Mouse (Mus musculus) heart, embryonic 16.5 days (tissue): ENCODE results near the gene Pold4. TPM values are rescaled to one million over a fixed set of nuclear protein-coding genes. Genes with fewer than 3 reads are reported as not detected.

Source experiments
- ATAC-seq: fragments of 200-750 bp; cut with Nextera tagmentation; replicated peaks from 2 replicates; pipeline ENCODE4 v1.8.0; 2017; ENCODE audit warnings: moderate number of reproducible peaks; ENCODE audit not compliant: insufficient read depth, low FRiP score; ENCODE audit errors: extremely low read depth
- H3K27ac ChIP-seq: fragments of 300-500 bp; sonication (generic); 2 replicates; pipeline ENCODE4 v1.5.1; 2014; ENCODE audit warnings: mild to moderate bottlenecking, low read length, control low read depth, moderate library complexity
- H3K27me3 ChIP-seq: fragments of 300-500 bp; sonication (generic); 2 replicates; pipeline ENCODE4 v1.6.1; 2014; ENCODE audit warnings: low read length, mixed read lengths; ENCODE audit not compliant: control insufficient read depth, insufficient read depth
- H3K36me3 ChIP-seq: fragments of 300-500 bp; sonication (generic); 2 replicates; pipeline ENCODE4 v1.6.1; 2014; ENCODE audit not compliant: control insufficient read depth, insufficient read depth
- H3K4me1 ChIP-seq: fragments of 300-500 bp; sonication (generic); 2 replicates; pipeline ENCODE4 v1.6.1; 2014; ENCODE audit warnings: low read length, mixed read lengths; ENCODE audit not compliant: control insufficient read depth, insufficient read depth
- H3K4me2 ChIP-seq: fragments of 300-500 bp; sonication (generic); 2 replicates; pipeline ENCODE4 v1.6.1; 2014; ENCODE audit warnings: low read depth, mild to moderate bottlenecking, control low read depth, low read length
- H3K4me3 ChIP-seq: fragments of 300-500 bp; sonication (generic); 2 replicates; pipeline ENCODE4 v1.5.1; 2014; ENCODE audit warnings: mild to moderate bottlenecking, control low read depth, low read length
- H3K9ac ChIP-seq: fragments of 300-500 bp; sonication (generic); 2 replicates; pipeline ENCODE4 v1.6.1; 2014; ENCODE audit warnings: low read length, control low read depth
- H3K9me3 ChIP-seq: fragments of 300-500 bp; sonication (generic); replicated peaks from 2 replicates; pipeline ENCODE4 v1.6.1; 2016; ENCODE audit warnings: low read length; ENCODE audit not compliant: control insufficient read depth
- WGBS: fragments of 180-500 bp; shearing (Covaris S2); extraction: QIAGEN DNeasy Blood & Tissue Kit; methylation state at CpG from one replicate; pipeline ENCODE4 v1.1.7; 2014; 5-methylcytosine and 5-hydroxymethylcytosine counted together
- polyA plus RNA-seq: library from polyadenylated mRNA; unstranded; fragments of >200 nt; fragmentation: Nextera tagmentation; extraction: Ambion mirVana; gene quantifications from 2 replicates; pipeline ENCODE4 v1.2.1, GENCODE M21; 2015

The Pold4 gene
- polyA plus RNA-seq, 1 experiment from 2014 or later = 22.6 TPM

DNA sequence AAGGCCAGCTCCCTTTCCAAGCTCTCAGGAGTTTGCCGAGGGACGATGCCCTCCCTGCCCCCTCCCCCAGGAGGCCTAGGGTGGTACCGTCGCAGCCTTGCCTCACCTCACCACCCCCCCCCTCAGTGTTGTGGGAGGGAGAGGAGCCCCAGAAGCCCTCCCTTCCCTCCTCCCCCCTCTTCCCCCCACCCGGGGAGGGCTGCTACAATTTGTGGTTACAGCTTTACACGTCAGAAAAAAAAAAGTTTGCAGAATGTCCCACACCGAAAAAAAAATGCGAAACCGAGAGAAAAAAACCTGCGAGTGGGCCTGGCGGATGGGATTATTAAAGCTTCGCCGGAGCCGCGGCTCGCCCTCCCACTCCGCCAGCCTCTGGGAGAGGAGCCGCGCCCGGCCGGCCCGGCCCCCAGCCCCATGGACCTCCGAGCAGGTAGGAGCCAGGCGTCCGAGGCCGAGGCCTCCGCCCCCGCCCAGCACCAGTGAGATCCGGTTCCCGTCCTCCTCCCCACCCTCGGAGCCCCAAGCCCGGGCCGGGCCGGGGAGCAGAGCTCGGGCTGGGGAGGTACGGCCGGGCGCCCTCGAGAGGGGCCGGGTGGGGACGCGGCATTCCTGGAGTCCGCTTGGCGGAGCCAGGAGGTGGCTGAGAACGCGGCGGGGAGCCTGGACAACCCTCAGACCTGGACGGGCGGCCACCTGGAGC, 17.5 kb upstream of the Pold4 start, which contains the start of the genes Clcf1 and AC109138.7:
Gene Clcf1 (plus strand): TSS at position 168 of the 700 bp plus-strand sequence.
Gene AC109138.7 (plus strand): TSS at position 287 of the 700 bp plus-strand sequence.
- ATAC-seq = peak; percentile 45
- peaks cover 19% of the 10 kb centered on the region for H3K4me1 ChIP-seq
- no peaks in the 10 kb centered on the region for H3K9me3 ChIP-seq
- peak within 1 kb of the TSS; percentile 99 for H3K4me2 ChIP-seq
- peaks cover 41% of the 10 kb centered on the region for H3K27me3 ChIP-seq
- H3K9ac ChIP-seq = peak within 1 kb of the TSS; percentile 84
- no peaks in the 10 kb centered on the region for H3K36me3 ChIP-seq
- H3K27ac ChIP-seq = peak within 1 kb of the TSS; percentile 61
- under 1% methylated on average over 47 of the region's 49 CpGs for WGBS
- peak within 1 kb of the TSS; percentile 73 for H3K4me3 ChIP-seq

DNA sequence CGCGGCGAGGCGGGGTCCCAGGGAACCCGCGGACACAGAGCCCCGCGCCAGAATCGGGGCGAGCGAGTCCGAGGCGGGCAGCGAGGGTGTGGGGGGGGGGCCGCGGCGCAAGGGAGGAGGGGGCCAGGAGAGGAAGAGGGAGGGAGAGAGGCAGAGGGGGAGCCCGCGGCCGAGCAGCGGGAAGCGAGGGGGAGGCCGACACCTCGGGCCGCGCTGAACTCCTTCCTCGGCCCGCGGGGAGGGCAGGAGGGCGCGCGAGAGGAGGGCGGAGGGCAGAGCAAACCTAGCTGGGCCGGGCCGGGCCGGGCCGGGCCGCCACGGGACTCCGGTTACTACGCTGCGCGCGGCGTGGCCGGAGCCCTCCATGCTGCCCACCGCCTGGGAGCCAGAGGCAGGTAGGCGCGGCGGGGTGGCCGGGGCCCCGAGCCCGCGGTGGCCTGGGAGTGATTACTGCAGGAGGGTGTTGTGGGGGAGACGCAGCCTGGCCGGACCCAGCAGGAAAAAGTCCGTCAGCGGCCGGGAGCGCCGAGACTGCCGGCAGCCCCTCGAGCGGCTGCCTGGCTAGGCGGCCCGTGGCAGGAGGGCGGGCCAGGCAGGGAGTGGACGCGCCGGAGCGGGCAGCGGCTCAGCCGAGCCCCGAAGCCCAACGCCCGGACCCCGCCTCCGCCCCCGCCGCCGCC, 16.8 kb upstream of the Pold4 start:
- H3K9ac ChIP-seq = peak overlapping the region; percentile 84
- H3K4me3 ChIP-seq = peak overlapping the region; percentile 73
- H3K4me2 ChIP-seq = peak overlapping the region; percentile 99
- peak overlapping the region; percentile 61 for H3K27ac ChIP-seq
- H3K4me1 ChIP-seq = peaks cover 19% of the 10 kb centered on the region
- 0% methylated on average over 69 of the region's 81 CpGs for WGBS
- peak; percentile 38 for ATAC-seq
- H3K36me3 ChIP-seq = no peaks in the 10 kb centered on the region
- peaks cover 39% of the 10 kb centered on the region for H3K27me3 ChIP-seq
- H3K9me3 ChIP-seq = no peaks in the 10 kb centered on the region

DNA sequence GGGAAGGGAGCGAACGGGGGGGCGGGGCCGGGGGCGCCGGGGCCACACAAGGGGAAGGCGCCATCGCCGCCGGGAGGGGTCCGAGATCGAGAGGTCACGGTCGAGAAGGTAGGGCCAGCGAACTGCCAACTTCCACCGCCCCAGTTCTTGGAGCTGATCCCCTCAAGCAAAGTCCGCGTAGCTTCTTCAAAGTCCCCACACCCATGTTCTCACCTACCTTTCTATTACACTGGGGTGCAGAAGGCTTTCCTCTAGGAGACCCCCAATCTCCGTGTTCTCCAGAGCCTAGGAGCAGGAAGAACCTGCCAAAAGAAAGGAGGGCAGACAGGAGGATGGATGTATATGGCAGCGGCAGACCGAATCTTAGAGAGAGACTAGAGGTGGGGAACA, 16.3 kb upstream of the Pold4 start:
- H3K4me1 ChIP-seq = peaks cover 25% of the 10 kb centered on the region

DNA sequence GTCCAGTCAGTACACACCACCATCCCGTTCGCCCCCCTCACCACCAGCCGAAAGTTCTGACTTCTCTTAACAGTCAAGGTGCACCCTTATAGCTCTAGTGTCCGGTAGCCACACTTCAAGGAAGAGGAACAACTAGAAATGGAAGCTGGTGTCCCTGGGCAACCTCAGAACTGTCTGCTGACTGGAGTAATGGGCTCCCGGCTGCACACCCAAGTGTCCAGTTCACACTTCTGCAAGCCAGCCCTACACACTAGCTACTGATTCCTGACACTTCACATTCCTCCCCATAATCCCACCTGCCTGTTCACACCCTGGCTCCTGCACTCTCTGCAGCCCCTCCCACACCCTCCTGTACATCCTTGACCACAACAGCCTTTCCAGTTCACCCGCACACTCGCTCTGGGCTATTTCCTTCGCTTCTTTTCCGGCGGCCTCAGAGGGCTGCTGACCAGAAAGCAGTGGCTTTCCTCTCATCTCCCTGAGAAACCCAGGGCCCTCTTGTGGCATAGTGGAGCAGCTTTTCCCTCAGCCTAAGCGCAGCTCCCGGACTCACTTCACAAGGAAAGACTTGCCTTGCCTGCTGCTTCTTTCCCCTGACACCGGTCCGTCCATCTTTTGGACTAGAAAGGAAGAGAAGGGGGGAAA, 15.5 kb upstream of the Pold4 start:
- no peaks in the 10 kb centered on the region for H3K36me3 ChIP-seq
- peak overlapping the region; percentile 48 for H3K4me2 ChIP-seq
- 0 out of 2 replicates have a peak overlapping the region, but pooled peaks have one; percentile 25 for H3K27ac ChIP-seq
- H3K9ac ChIP-seq = no peak overlapping the region
- no peak overlapping the region for H3K4me3 ChIP-seq
- H3K9me3 ChIP-seq = no peaks in the 10 kb centered on the region
- no peak; the same call in 1 of the 2 replicates for ATAC-seq
- peaks cover 32% of the 10 kb centered on the region for H3K4me1 ChIP-seq
- 17% methylated on average over 14 of the region's 14 CpGs for WGBS
- H3K27me3 ChIP-seq = peaks cover 34% of the 10 kb centered on the region

More for the DNA sequence above, 16.3 kb upstream of the Pold4 start:
- Histone ChIP-seq H3K4me3 (peak overlapping the region; percentile 73), H3K9me3 (no peaks in the 10 kb centered on the region), H3K9ac (peak overlapping the region; percentile 84), H3K4me2 (peak overlapping the region; percentile 99), H3K36me3 (no peaks in the 10 kb centered on the region), H3K27me3 (peaks cover 38% of the 10 kb centered on the region), H3K27ac (peak overlapping the region; percentile 61)
- ATAC-seq = no peak
- 3% methylated on average over 16 of the region's 21 CpGs for WGBS

DNA sequence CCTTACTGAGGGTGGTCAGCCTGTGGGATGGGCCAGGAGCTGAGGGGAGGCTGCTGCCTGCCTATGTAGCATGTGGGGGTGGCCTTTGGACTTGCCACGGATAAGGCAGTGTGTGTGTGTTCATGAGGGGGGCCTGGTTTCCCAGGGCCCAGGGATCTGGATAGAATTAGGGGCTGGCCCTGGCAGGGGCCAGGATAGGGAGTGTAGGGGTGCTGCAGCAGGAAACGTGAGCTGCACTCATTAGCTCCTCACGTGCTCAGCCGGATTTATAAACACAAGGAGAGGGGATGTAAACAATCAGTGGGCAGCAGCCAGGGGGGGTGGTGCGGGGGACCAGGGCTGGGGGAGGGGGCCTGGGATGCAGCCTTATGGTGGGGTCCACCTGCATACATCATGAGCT, 14.6 kb upstream of the Pold4 start:
- no peak for ATAC-seq
- H3K27me3 ChIP-seq = peaks cover 29% of the 10 kb centered on the region
- no peaks in the 10 kb centered on the region for H3K36me3 ChIP-seq
- H3K4me1 ChIP-seq = peaks cover 34% of the 10 kb centered on the region
- no peak overlapping the region for H3K4me3 ChIP-seq
- no peak overlapping the region for H3K9ac ChIP-seq
- WGBS = 23% methylated on average over 5 of the region's 5 CpGs
- H3K9me3 ChIP-seq = no peaks in the 10 kb centered on the region
- no peak overlapping the region for H3K27ac ChIP-seq
- no peak overlapping the region for H3K4me2 ChIP-seq

DNA sequence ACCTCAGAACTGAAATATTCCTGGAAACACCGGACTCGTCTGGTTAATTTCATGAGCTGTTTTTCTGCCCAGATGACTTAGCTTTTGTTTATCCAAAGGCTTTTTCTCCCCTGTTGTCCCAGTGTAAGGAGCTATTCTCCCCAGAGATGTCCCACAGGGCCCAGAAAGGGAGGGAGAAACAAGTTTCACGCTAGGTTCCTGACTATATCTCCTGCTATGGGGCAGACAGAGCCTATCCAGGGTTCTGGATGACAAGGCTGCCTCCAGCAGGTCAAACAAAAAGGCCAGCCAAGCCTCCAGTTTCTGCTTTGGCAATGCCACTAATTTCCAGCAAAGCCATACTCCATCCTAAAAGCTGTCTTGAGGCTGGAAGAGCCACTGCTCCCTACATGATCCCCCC, 13.8 kb upstream of the Pold4 start:
- WGBS = 49% methylated on average over 3 of the region's 3 CpGs
- peaks cover 28% of the 10 kb centered on the region for H3K27me3 ChIP-seq
- no peak overlapping the region for H3K4me2 ChIP-seq
- no peak for ATAC-seq
- no peaks in the 10 kb centered on the region for H3K9me3 ChIP-seq
- peaks cover 33% of the 10 kb centered on the region for H3K4me1 ChIP-seq
- H3K27ac ChIP-seq = no peak overlapping the region
- no peaks in the 10 kb centered on the region for H3K36me3 ChIP-seq
- no peak overlapping the region for H3K4me3 ChIP-seq
- H3K9ac ChIP-seq = no peak overlapping the region

DNA sequence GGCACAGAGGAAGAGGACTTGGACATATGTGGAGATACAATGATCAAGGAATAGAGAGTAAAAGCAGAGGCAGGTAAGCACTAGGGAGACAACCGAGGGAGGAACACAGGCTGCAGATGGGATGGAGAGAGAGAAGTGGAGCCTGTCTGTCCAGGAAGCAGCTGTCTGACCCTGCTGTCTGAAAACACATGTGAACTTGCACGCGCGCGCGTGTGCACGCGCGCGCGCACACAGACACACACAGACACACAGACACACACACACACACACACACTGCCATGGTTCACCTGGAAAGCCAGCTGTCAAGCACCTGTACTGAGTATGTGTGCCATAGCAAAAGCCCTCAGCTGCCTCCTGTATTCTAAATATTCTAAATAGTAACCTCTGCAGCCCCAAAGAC, 13.4 kb upstream of the Pold4 start:
- ATAC-seq = no peak
- Histone ChIP-seq H3K9ac (no peak overlapping the region), H3K9me3 (no peaks in the 10 kb centered on the region), H3K27ac (no peak overlapping the region), H3K36me3 (no peaks in the 10 kb centered on the region), H3K27me3 (peaks cover 23% of the 10 kb centered on the region), H3K4me3 (no peak overlapping the region), H3K4me2 (no peak overlapping the region), H3K4me1 (peaks cover 30% of the 10 kb centered on the region)
- WGBS = 77% methylated on average over 11 of the region's 11 CpGs

DNA sequence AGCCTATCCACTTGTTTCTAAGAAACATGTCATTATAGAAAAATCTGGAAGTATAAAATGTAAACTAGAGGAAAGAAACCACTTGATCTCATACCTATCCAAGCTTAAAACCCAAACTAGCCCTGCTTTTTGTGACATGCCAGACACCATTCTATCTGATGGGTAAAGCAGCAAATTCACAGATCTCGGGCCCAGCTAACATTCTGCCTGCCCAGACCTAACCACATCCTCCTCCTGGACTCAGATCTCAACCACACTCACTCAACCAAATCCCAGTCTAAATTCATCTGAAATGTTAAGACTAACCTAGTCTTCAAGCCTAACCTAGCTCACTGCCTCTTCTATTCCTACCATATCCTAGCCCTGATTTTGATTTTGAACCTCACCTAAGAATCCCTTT, 12.9 kb upstream of the Pold4 start:
- H3K4me3 ChIP-seq = no peak overlapping the region
- peaks cover 25% of the 10 kb centered on the region for H3K4me1 ChIP-seq
- 76% methylated on average over 1 of the region's 1 CpGs for WGBS

DNA sequence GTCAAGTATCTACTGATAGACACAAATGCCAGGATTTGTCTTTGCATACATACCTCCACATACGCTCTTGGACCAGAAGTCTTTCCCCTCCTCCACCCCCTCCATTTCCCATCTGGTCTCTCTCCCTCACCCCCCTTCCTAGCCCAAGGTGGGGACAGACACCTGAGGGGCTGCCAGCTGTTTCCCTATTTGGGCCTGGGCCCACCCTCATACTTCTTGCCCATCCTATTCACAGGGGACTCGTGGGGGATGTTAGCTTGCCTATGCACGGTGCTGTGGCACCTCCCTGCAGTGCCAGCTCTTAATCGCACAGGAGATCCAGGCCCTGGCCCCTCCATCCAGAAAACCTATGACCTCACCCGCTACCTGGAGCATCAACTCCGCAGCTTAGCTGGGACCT, 11.8 kb upstream of the Pold4 start:
- H3K9ac ChIP-seq = no peak overlapping the region
- H3K27me3 ChIP-seq = peaks cover 17% of the 10 kb centered on the region
- H3K4me1 ChIP-seq = peaks cover 22% of the 10 kb centered on the region

More for the DNA sequence above, 12.9 kb upstream of the Pold4 start:
- H3K27me3 ChIP-seq = peaks cover 20% of the 10 kb centered on the region
- no peak overlapping the region for H3K4me2 ChIP-seq
- no peak for ATAC-seq
- no peaks in the 10 kb centered on the region for H3K36me3 ChIP-seq
- H3K9ac ChIP-seq = no peak overlapping the region
- H3K27ac ChIP-seq = no peak overlapping the region
- H3K9me3 ChIP-seq = no peaks in the 10 kb centered on the region

More for the DNA sequence above, 11.8 kb upstream of the Pold4 start:
- Histone ChIP-seq H3K36me3 (no peaks in the 10 kb centered on the region), H3K4me3 (no peak overlapping the region), H3K9me3 (no peaks in the 10 kb centered on the region), H3K27ac (no peak overlapping the region), H3K4me2 (no peak overlapping the region)
- 74% methylated on average over 6 of the region's 6 CpGs for WGBS
- no peak for ATAC-seq
